Mouse (Mus musculus) forebrain, embryonic 16.5 days (tissue): Measurements from ENCODE around the gene Tardbp. TPM values are rescaled to one million over a fixed set of nuclear protein-coding genes. Genes with fewer than 3 reads are reported as not detected.

Experiments used
- polyA plus RNA-seq: library from polyadenylated mRNA; unstranded; fragments of >200 nt; fragmentation: Nextera tagmentation; extraction: Ambion mirVana; gene quantifications from 2 replicates; pipeline ENCODE4 v1.2.1, GENCODE M21; 2015

Tardbp gene
- polyA plus RNA-seq, 1 experiment from 2014 or later, result 277 TPM

Other genes starting within 250 kb of the Tardbp start
- gene Ubiad1, start 182.2 kb downstream of the Tardbp start, polyA plus RNA-seq, result 19.4 and 20.4 TPM in 2 replicates
- gene Mtor, start 178.4 kb downstream of the Tardbp start, polyA plus RNA-seq, result 23.1 and 24.2 TPM in 2 replicates
- gene Angptl7, start 126.6 kb downstream of the Tardbp start, polyA plus RNA-seq, result 0.29 and 0.32 TPM in 2 replicates
- gene Exosc10, start 68.6 kb downstream of the Tardbp start, polyA plus RNA-seq, result 105 and 107 TPM in 2 replicates
- gene Srm, start 35.5 kb downstream of the Tardbp start, polyA plus RNA-seq, result 187 and 190 TPM in 2 replicates
- 0.56 and 1.0 TPM in 2 replicates for gene Masp2, start 24.5 kb downstream of the Tardbp start, polyA plus RNA-seq
- not detected in 2 replicates for gene Gm572, start 16.3 kb upstream of the Tardbp start, polyA plus RNA-seq
- gene Casz1, start 177.4 kb upstream of the Tardbp start, polyA plus RNA-seq, result 0.98 and 1.0 TPM in 2 replicates